Mouse (Mus musculus): ENCODE data around the gene Bloc1s6.

The Bloc1s6 gene

GRCm38 (mm10) chr2:122764526-122764925 lies 26.2 kb downstream of the Bloc1s6 start:
- in situ Hi-C loops (cut with MboI, MseI), result no loop called here

GRCm38 (mm10) chr2:122765071-122765793 lies 26.9 kb downstream of the Bloc1s6 start, which contains the start of gene Sqor:
Gene Sqor, plus strand, starts transcription at chr2:122765237.
- in situ Hi-C loops (cut with MboI, MseI), result no loop called here

- in situ Hi-C loops (cut with MboI, MseI), result no loop called here
Measured at GRCm38 (mm10) chr2:122765794-122766145, 27.5 kb downstream of the Bloc1s6 start.

- in situ Hi-C loops (cut with MboI, MseI), result no loop called here
Measured at GRCm38 (mm10) chr2:122771002-122771401, 32.7 kb downstream of the Bloc1s6 start.

GRCm38 (mm10) chr2:122772899-122773298 lies 34.6 kb downstream of the Bloc1s6 start:
- in situ Hi-C loops (cut with MboI, MseI), result no loop called here

GRCm38 (mm10) chr2:122775491-122775890 lies 37.2 kb downstream of the Bloc1s6 start:
- in situ Hi-C loops (cut with MboI, MseI), result no loop called here

GRCm38 (mm10) chr2:122776823-122777222 lies 38.5 kb downstream of the Bloc1s6 start:
- in situ Hi-C loops (cut with MboI, MseI), result no loop called here

GRCm38 (mm10) chr2:122779967-122780366 lies 41.7 kb downstream of the Bloc1s6 start:
- in situ Hi-C loops (cut with MboI, MseI), result no loop called here

GRCm38 (mm10) chr2:122780447-122780846 lies 42.1 kb downstream of the Bloc1s6 start:
- in situ Hi-C loops (cut with MboI, MseI), result no loop called here

- in situ Hi-C loops (cut with MboI, MseI), result no loop called here
Measured at GRCm38 (mm10) chr2:122781590-122782356, 43.5 kb downstream of the Bloc1s6 start.

- in situ Hi-C loops (cut with MboI, MseI), result no loop called here
Measured at GRCm38 (mm10) chr2:122783730-122784129, 45.4 kb downstream of the Bloc1s6 start.

GRCm38 (mm10) chr2:122784701-122785100 lies 46.4 kb downstream of the Bloc1s6 start:
- in situ Hi-C loops (cut with MboI, MseI), result no loop called here

GRCm38 (mm10) chr2:122786167-122786566 lies 47.9 kb downstream of the Bloc1s6 start:
- in situ Hi-C loops (cut with MboI, MseI), result no loop called here

- in situ Hi-C loops (cut with MboI, MseI), result no loop called here
Measured at GRCm38 (mm10) chr2:122789311-122789710, 51.0 kb downstream of the Bloc1s6 start.

GRCm38 (mm10) chr2:122789730-122790129 lies 51.4 kb downstream of the Bloc1s6 start:
- in situ Hi-C loops (cut with MboI, MseI), result no loop called here

Data from T-helper 2 cell (primary cell).